Mouse (Mus musculus) hindbrain, embryonic 10.5 days (tissue): ENCODE results near the gene Tcea2. TPM values are rescaled to one million over a fixed set of nuclear protein-coding genes. Genes with fewer than 3 reads are reported as not detected.

Experiments
- DNase-seq: peaks from one replicate; pipeline ENCODE4 v3.0.0-alpha.2; 2017; ENCODE audit warnings: low spot score
- H3K27ac ChIP-seq: fragments of 300-500 bp; sonication (generic); 2 replicates; pipeline ENCODE4 v1.5.1; 2016; ENCODE audit warnings: mild to moderate bottlenecking, moderate library complexity
- H3K27me3 ChIP-seq: fragments of 300-500 bp; sonication (generic); 2 replicates; pipeline ENCODE4 v1.6.1; 2016; ENCODE audit warnings: mild to moderate bottlenecking; ENCODE audit not compliant: poor library complexity, insufficient read depth, severe bottlenecking
- H3K36me3 ChIP-seq: fragments of 300-500 bp; sonication (generic); 2 replicates; pipeline ENCODE4 v1.6.1; 2016; ENCODE audit warnings: mild to moderate bottlenecking, moderate library complexity
- H3K4me1 ChIP-seq: fragments of 300-500 bp; sonication (generic); replicated peaks from 2 replicates; pipeline ENCODE4 v1.6.1; 2016; ENCODE audit warnings: mild to moderate bottlenecking
- H3K4me3 ChIP-seq: fragments of 300-500 bp; sonication (generic); 2 replicates; pipeline ENCODE4 v1.5.1; 2016; ENCODE audit warnings: mild to moderate bottlenecking, moderate library complexity
- H3K9me3 ChIP-seq: fragments of 300-500 bp; sonication (generic); 2 replicates; pipeline ENCODE4 v1.6.1; 2016; ENCODE audit warnings: mild to moderate bottlenecking, moderate library complexity
- WGBS: fragments of 180-500 bp; shearing (Covaris S2); methylation state at CpG from one replicate; pipeline ENCODE4 v1.1.7; 2016; 5-methylcytosine and 5-hydroxymethylcytosine counted together
- polyA plus RNA-seq: library from polyadenylated mRNA; unstranded; fragments of >200 nt; fragmentation: Nextera tagmentation; extraction: Ambion mirVana; gene quantifications from 2 replicates; pipeline ENCODE4 v1.2.1, GENCODE M21; 2016

Tcea2 gene
- polyA plus RNA-seq: 14.4 and 17.7 TPM in 2 replicates

- H3K9me3 ChIP-seq: no peaks in the 10 kb centered on the region
- H3K4me1 ChIP-seq: peaks cover 47% of the 10 kb centered on the region
- H3K36me3 ChIP-seq: 0 out of 2 replicates have a peak, but pooled peaks cover 8% of the 10 kb centered on the region
- H3K27me3 ChIP-seq: 0 out of 2 replicates have a peak, but pooled peaks cover 6% of the 10 kb centered on the region
- H3K27ac ChIP-seq: peak within 1 kb of the TSS; percentile 91
- DNase-seq: peak; percentile 82
- under 1% methylated on average over 69 of the region's 69 CpGs for WGBS
- peak within 1 kb of the TSS; percentile 65 for H3K4me3 ChIP-seq
These were observed at the start of gene Tcea2 for GRCm38 (mm10) chr2:181679951-181680715. Gene Tcea2, plus strand, starts transcription at chr2:181680310.

GRCm38 (mm10) chr2:181632624-181633023, 47.5 kb upstream of the Tcea2 start:
- no peaks in the 10 kb centered on the region for H3K9me3 ChIP-seq
- DNase-seq: no peak
- H3K36me3 ChIP-seq: peaks cover 85% of the 10 kb centered on the region
- no peak overlapping the region for H3K27ac ChIP-seq
- H3K27me3 ChIP-seq: no peaks in the 10 kb centered on the region
- no peak overlapping the region for H3K4me3 ChIP-seq
- 96% methylated on average over 6 of the region's 6 CpGs for WGBS
- H3K4me1 ChIP-seq: no peaks in the 10 kb centered on the region

GRCm38 (mm10) chr2:181635865-181636264, 44.2 kb upstream of the Tcea2 start:
- Histone ChIP-seq H3K4me1 (no peaks in the 10 kb centered on the region), H3K9me3 (no peaks in the 10 kb centered on the region), H3K27me3 (no peaks in the 10 kb centered on the region), H3K36me3 (peaks cover 93% of the 10 kb centered on the region), H3K4me3 (no peak overlapping the region), H3K27ac (no peak overlapping the region)
- 95% methylated on average over 3 of the region's 3 CpGs for WGBS
- no peak for DNase-seq

GRCm38 (mm10) chr2:181644361-181644760, 35.7 kb upstream of the Tcea2 start:
- H3K36me3 ChIP-seq: peaks cover 99% of the 10 kb centered on the region

GRCm38 (mm10) chr2:181645666-181646065, 34.4 kb upstream of the Tcea2 start:
- peaks cover 99% of the 10 kb centered on the region for H3K36me3 ChIP-seq

More at GRCm38 (mm10) chr2:181644361-181644760, 35.7 kb upstream of the Tcea2 start:
- Histone ChIP-seq H3K27me3 (no peaks in the 10 kb centered on the region), H3K4me1 (no peaks in the 10 kb centered on the region), H3K4me3 (no peak overlapping the region), H3K9me3 (no peaks in the 10 kb centered on the region), H3K27ac (no peak overlapping the region)
- WGBS: 89% methylated on average over 2 of the region's 2 CpGs
- DNase-seq: peak; percentile 58

GRCm38 (mm10) chr2:181646626-181647472, 33.3 kb upstream of the Tcea2 start:
- no peak overlapping the region for H3K4me3 ChIP-seq
- WGBS: 94% methylated on average over 6 of the region's 6 CpGs
- H3K36me3 ChIP-seq: peaks cover 99% of the 10 kb centered on the region
- DNase-seq: no peak
- no peaks in the 10 kb centered on the region for H3K9me3 ChIP-seq
- no peaks in the 10 kb centered on the region for H3K27me3 ChIP-seq
- no peaks in the 10 kb centered on the region for H3K4me1 ChIP-seq
- H3K27ac ChIP-seq: no peak overlapping the region

More at GRCm38 (mm10) chr2:181645666-181646065, 34.4 kb upstream of the Tcea2 start:
- H3K4me3 ChIP-seq: no peak overlapping the region
- no peak overlapping the region for H3K27ac ChIP-seq
- no peaks in the 10 kb centered on the region for H3K4me1 ChIP-seq
- no peak for DNase-seq
- no peaks in the 10 kb centered on the region for H3K27me3 ChIP-seq
- H3K9me3 ChIP-seq: no peaks in the 10 kb centered on the region
- WGBS: 93% methylated on average over 3 of the region's 3 CpGs

GRCm38 (mm10) chr2:181648926-181649325, 31.2 kb upstream of the Tcea2 start:
- H3K36me3 ChIP-seq: peaks cover 100% of the 10 kb centered on the region
- DNase-seq: no peak
- 96% methylated on average over 10 of the region's 10 CpGs for WGBS

GRCm38 (mm10) chr2:181653065-181653464, 27.0 kb upstream of the Tcea2 start:
- Histone ChIP-seq H3K27me3 (no peaks in the 10 kb centered on the region), H3K36me3 (peaks cover 99% of the 10 kb centered on the region), H3K27ac (no peak overlapping the region), H3K9me3 (no peaks in the 10 kb centered on the region), H3K4me1 (no peaks in the 10 kb centered on the region), H3K4me3 (no peak overlapping the region)
- no peak for DNase-seq

More at GRCm38 (mm10) chr2:181648926-181649325, 31.2 kb upstream of the Tcea2 start:
- Histone ChIP-seq H3K4me3 (no peak overlapping the region), H3K9me3 (no peaks in the 10 kb centered on the region), H3K27me3 (no peaks in the 10 kb centered on the region), H3K27ac (no peak overlapping the region), H3K4me1 (no peaks in the 10 kb centered on the region)

- DNase-seq: no peak
- H3K9me3 ChIP-seq: no peaks in the 10 kb centered on the region
- WGBS: 94% methylated on average over 1 of the region's 1 CpGs
- no peaks in the 10 kb centered on the region for H3K4me1 ChIP-seq
- H3K27ac ChIP-seq: no peak overlapping the region
- peaks cover 96% of the 10 kb centered on the region for H3K36me3 ChIP-seq
- H3K27me3 ChIP-seq: no peaks in the 10 kb centered on the region
- no peak overlapping the region for H3K4me3 ChIP-seq
These were observed 26.6 kb upstream of the Tcea2 start for GRCm38 (mm10) chr2:181653523-181653922.

- 69% methylated on average over 3 of the region's 3 CpGs for WGBS
- no peaks in the 10 kb centered on the region for H3K27me3 ChIP-seq
- H3K36me3 ChIP-seq: peaks cover 68% of the 10 kb centered on the region
- no peaks in the 10 kb centered on the region for H3K9me3 ChIP-seq
- H3K4me3 ChIP-seq: no peak within 1 kb of the TSS
- no peak within 1 kb of the TSS for H3K27ac ChIP-seq
- peaks cover 18% of the 10 kb centered on the region for H3K4me1 ChIP-seq
- no peak for DNase-seq
These were observed 23.4 kb upstream of the Tcea2 start, which contains the start of gene Gm29797 for GRCm38 (mm10) chr2:181656734-181657133. Gene Gm29797, plus strand, starts transcription at chr2:181657034.

- H3K4me3 ChIP-seq: no peak overlapping the region
- peaks cover 61% of the 10 kb centered on the region for H3K36me3 ChIP-seq
- H3K4me1 ChIP-seq: peaks cover 18% of the 10 kb centered on the region
- DNase-seq: no peak
- WGBS: 80% methylated on average over 2 of the region's 2 CpGs
- H3K27ac ChIP-seq: no peak overlapping the region
- H3K9me3 ChIP-seq: no peaks in the 10 kb centered on the region
- no peaks in the 10 kb centered on the region for H3K27me3 ChIP-seq
These were observed 22.7 kb upstream of the Tcea2 start for GRCm38 (mm10) chr2:181657441-181657840.

- Histone ChIP-seq H3K9me3 (no peaks in the 10 kb centered on the region), H3K4me3 (no peak overlapping the region), H3K27me3 (no peaks in the 10 kb centered on the region), H3K36me3 (peaks cover 50% of the 10 kb centered on the region), H3K4me1 (peaks cover 29% of the 10 kb centered on the region), H3K27ac (no peak overlapping the region)
- 84% methylated on average over 7 of the region's 7 CpGs for WGBS
- no peak for DNase-seq
These were observed 21.6 kb upstream of the Tcea2 start for GRCm38 (mm10) chr2:181658528-181658927.
